Mouse (Mus musculus) MEL (cell line): ENCODE data around the gene Cavin4. TPM values are rescaled to one million over a fixed set of nuclear protein-coding genes. Genes with fewer than 3 reads are reported as not detected.

Source experiments
- DNase-seq: peaks from one replicate; pipeline ENCODE4 v3.0.0; 2011; ENCODE audit warnings: low read depth, low spot score
- H3K27ac ChIP-seq: 2 replicates; pipeline ENCODE4 v1.5.1; 2012; ENCODE audit warnings: low read depth, mild to moderate bottlenecking, control low read depth, low read length, moderate library complexity; ENCODE audit not compliant: control insufficient read depth
- H3K27me3 ChIP-seq, 2 experiments: fragments of 150-350 bp in 1 of 2; sonication (generic) in 1 of 2; 2 replicates each; pipeline ENCODE4 v1.6.1; 2012; ENCODE audit warnings: low read length in 2 of 2, mild to moderate bottlenecking in 2 of 2, improper control_type of control experiment in 1 of 2, moderate library complexity in 1 of 2; ENCODE audit not compliant: insufficient read depth in 2 of 2, control insufficient read depth in 1 of 2
- H3K36me3 ChIP-seq, 2 experiments: 2 replicates each; pipeline ENCODE4 v1.6.1; 2012 to 2014; ENCODE audit warnings: low read length in 2 of 2, improper control_type of control experiment in 1 of 2, inconsistent platforms in 1 of 2, mild to moderate bottlenecking in 1 of 2; ENCODE audit not compliant: insufficient read depth in 2 of 2, control insufficient read depth in 1 of 2
- H3K4me1 ChIP-seq, 2 experiments: fragments of 150-350 bp in 1 of 2; sonication (generic) in 1 of 2; 2 replicates each; pipeline ENCODE4 v1.6.1; 2012; ENCODE audit warnings: low read length in 2 of 2, improper control_type of control experiment in 1 of 2, mild to moderate bottlenecking in 1 of 2; ENCODE audit not compliant: insufficient read depth in 2 of 2, control insufficient read depth in 1 of 2
- H3K4me3 ChIP-seq, 2 experiments: fragments of 150-350 bp in 1 of 2; sonication (generic) in 1 of 2; 2 replicates each; pipeline ENCODE4 v1.5.1; 2012; ENCODE audit warnings: low read depth in 2 of 2, low read length in 2 of 2, mild to moderate bottlenecking in 2 of 2, moderate library complexity in 2 of 2, control low read depth in 1 of 2, improper control_type of control experiment in 1 of 2; ENCODE audit not compliant: control insufficient read depth in 1 of 2, insufficient read depth in 1 of 2
- H3K79me2 ChIP-seq: 2 replicates; pipeline ENCODE4 v1.6.1; 2012; ENCODE audit warnings: mild to moderate bottlenecking, low read length, moderate library complexity; ENCODE audit not compliant: control insufficient read depth, poor library complexity, insufficient read depth
- H3K9ac ChIP-seq: 2 replicates; pipeline ENCODE4 v1.6.1; 2012; ENCODE audit warnings: low read depth, mild to moderate bottlenecking, control low read depth, low read length, moderate library complexity; ENCODE audit not compliant: control insufficient read depth, poor library complexity, severe bottlenecking
- H3K9me3 ChIP-seq: fragments of 150-350 bp; sonication (generic); replicated peaks from 2 replicates; pipeline ENCODE4 v1.6.1; 2012; ENCODE audit warnings: mild to moderate bottlenecking, low read length, improper control_type of control experiment, moderate library complexity; ENCODE audit not compliant: insufficient read depth
- BHLHE40 ChIP-seq: IDR thresholded peaks from 2 replicates; pipeline ENCODE4 v1.6.1; 2012; ENCODE audit warnings: low read depth, mild to moderate bottlenecking, inconsistent platforms, low read length, improper control_type of control experiment, borderline replicate concordance
- CHD1 ChIP-seq: IDR thresholded peaks from 2 replicates; pipeline ENCODE4 v1.6.1; 2012; ENCODE audit warnings: low read depth, mild to moderate bottlenecking, inconsistent platforms, low read length, improper control_type of control experiment
- CTCF ChIP-seq, 3 experiments: IDR thresholded peaks in 2 of 3; conservative IDR thresholded peaks in 1 of 3; 2 replicates each; pipeline ENCODE4 v1.5.1; 2011 to 2012; ENCODE audit warnings: low read length in 3 of 3, low read depth in 2 of 3, mild to moderate bottlenecking in 2 of 3, improper control_type of control experiment in 1 of 3, inconsistent platforms in 1 of 3, mixed read lengths in 1 of 3, moderate library complexity in 1 of 3; ENCODE audit not compliant: control insufficient read depth in 1 of 3, insufficient read depth in 1 of 3, poor library complexity in 1 of 3, severe bottlenecking in 1 of 3
- ELF1 ChIP-seq: IDR thresholded peaks from 2 replicates; pipeline ENCODE4 v1.6.1; 2014; ENCODE audit warnings: low read depth, mild to moderate bottlenecking, inconsistent platforms, low read length, improper control_type of control experiment, moderate library complexity
- EP300 ChIP-seq, 2 experiments: IDR thresholded peaks; 2 replicates each; pipeline ENCODE4 v1.6.1; 2011; ENCODE audit warnings: improper control_type of control experiment in 2 of 2, low read length in 2 of 2, low read depth in 1 of 2, mild to moderate bottlenecking in 1 of 2
- ETS1 ChIP-seq: IDR thresholded peaks from 2 replicates; pipeline ENCODE4 v1.6.1; 2012; ENCODE audit warnings: low read depth, mild to moderate bottlenecking, inconsistent platforms, low read length, improper control_type of control experiment, moderate library complexity
- JUND ChIP-seq: IDR thresholded peaks from 2 replicates; pipeline ENCODE4 v1.6.1; 2011; ENCODE audit warnings: low read depth, mild to moderate bottlenecking, improper control_type of control experiment, low read length
- MXI1 ChIP-seq: IDR thresholded peaks from 2 replicates; pipeline ENCODE4 v1.6.1; 2011; ENCODE audit warnings: mild to moderate bottlenecking, low read depth, low read length, improper control_type of control experiment
- POLR2AphosphoS2 ChIP-seq: IDR thresholded peaks from 2 replicates; pipeline ENCODE4 v1.6.1; 2011; ENCODE audit warnings: low read length, improper control_type of control experiment
- POLR2AphosphoS5 ChIP-seq: IDR thresholded peaks from 2 replicates; pipeline ENCODE4 v1.6.1; 2012; ENCODE audit warnings: low read depth, borderline replicate concordance, mild to moderate bottlenecking, inconsistent platforms, low read length, moderate library complexity, mixed read lengths
- RAD21 ChIP-seq: IDR thresholded peaks from 2 replicates; pipeline ENCODE4 v1.6.1; 2011; ENCODE audit warnings: mild to moderate bottlenecking, low read depth, low read length, improper control_type of control experiment
- SIN3A ChIP-seq: IDR thresholded peaks from 2 replicates; pipeline ENCODE4 v1.6.1; 2012; ENCODE audit warnings: low read length, improper control_type of control experiment, inconsistent platforms
- TAL1 ChIP-seq: IDR thresholded peaks from 2 replicates; pipeline ENCODE4 v1.6.1; 2012; ENCODE audit warnings: mild to moderate bottlenecking, inconsistent platforms, low read length, moderate library complexity, mixed read lengths
- TBP ChIP-seq: IDR thresholded peaks from 2 replicates; pipeline ENCODE4 v1.8.0; 2011; ENCODE audit warnings: low read depth, low read length, improper control_type of control experiment
- TCF12 ChIP-seq: IDR thresholded peaks from 2 replicates; pipeline ENCODE4 v1.6.1; 2014; ENCODE audit warnings: low read depth, mild to moderate bottlenecking, inconsistent platforms, low read length, improper control_type of control experiment, moderate library complexity
- ZMIZ1 ChIP-seq: IDR thresholded peaks from 2 replicates; pipeline ENCODE4 v1.6.1; 2012; ENCODE audit warnings: low read depth, mild to moderate bottlenecking, inconsistent platforms, low read length, improper control_type of control experiment, moderate library complexity
- ZNF384 ChIP-seq: IDR thresholded peaks from 2 replicates; pipeline ENCODE4 v1.6.1; 2012; ENCODE audit warnings: low read depth, mild to moderate bottlenecking, inconsistent platforms, low read length, improper control_type of control experiment
- polyA plus RNA-seq, 2 experiments: library from polyadenylated mRNA; stranded (reverse) in 1 of 2; unstranded in 1 of 2; fragments of >175 nt in 1 of 2; fragments of >200 nt in 1 of 2; gene quantifications; 2 replicates each; pipeline versions ENCODE4 v1.2.1 to v1.2.4; 2012; ENCODE audit warnings: low replicate concordance in 2 of 2, low read depth in 1 of 2; ENCODE audit not compliant: insufficient read length in 2 of 2, insufficient read depth in 1 of 2, missing spikeins in 1 of 2
- total RNA-seq: library from RNA; depleted of rRNA; stranded (reverse); fragments of 300-350 nt; gene quantifications from 2 replicates; pipeline ENCODE4 v1.2.3, GENCODE M21; 2012

The Cavin4 gene
- total and polyA plus RNA-seq, 3 experiments: not detected

GRCm38 (mm10) chr4:48676570-48677185 is 13.4 kb downstream of the Cavin4 start:
- H3K27me3 ChIP-seq: no peaks in the 10 kb centered on the region
- TF ChIP-seq ZNF384 (no peak), CHD1 (no peak), BHLHE40 (no peak), EP300 (IDR thresholded peaks at IDR 0.05; ENCODE audit: low read depth in 1 of 2, low read length in 2 of 2) (no peak), SIN3A (no peak), TAL1 (no peak), TCF12 (no peak), POLR2AphosphoS2 (no peak), TBP (no peak), ELF1 (no peak), RAD21 (no peak)
- no peak overlapping the region for H3K27ac ChIP-seq
- no peak overlapping the region for H3K4me3 ChIP-seq
- H3K36me3 ChIP-seq: peaks cover 0 to 5% of the 10 kb centered on the region in 2 experiments; a peak in 3 of 4 replicates
- H3K9ac ChIP-seq: no peak overlapping the region
- peaks cover 3% of the 10 kb centered on the region; the same call in 1 of the 2 replicates for H3K79me2 ChIP-seq
- no peak for DNase-seq
- no peaks in the 10 kb centered on the region for H3K9me3 ChIP-seq
- H3K4me1 ChIP-seq: peaks cover 0 to 2% of the 10 kb centered on the region in 2 experiments; a peak in 2 of 4 replicates

- Histone ChIP-seq H3K4me3 (no peak overlapping the region), H3K9me3 (no peaks in the 10 kb centered on the region), H3K27ac (no peak overlapping the region), H3K9ac (no peak overlapping the region), H3K27me3 (no peaks in the 10 kb centered on the region), H3K4me1 (peaks cover 0 to 2% of the 10 kb centered on the region in 2 experiments; a peak in 2 of 4 replicates), H3K79me2 (peaks cover 7% of the 10 kb centered on the region), H3K36me3 (peaks cover 0 to 5% of the 10 kb centered on the region in 2 experiments; a peak in 3 of 4 replicates)
- DNase-seq: no peak
- no peak for TF ChIP-seq TBP
- no peak for TF ChIP-seq JUND
- TF ChIP-seq MXI1: no peak
- TF ChIP-seq POLR2AphosphoS5: no peak
These were observed 14.0 kb downstream of the Cavin4 start for GRCm38 (mm10) chr4:48677276-48677675.

- Histone ChIP-seq H3K27ac (no peak overlapping the region), H3K4me1 (peaks cover 0 to 2% of the 10 kb centered on the region in 2 experiments; a peak in 2 of 4 replicates), H3K79me2 (peaks cover 13% of the 10 kb centered on the region), H3K4me3 (no peak overlapping the region), H3K9ac (no peak overlapping the region), H3K36me3 (peaks cover 0 to 5% of the 10 kb centered on the region in 2 experiments; a peak in 3 of 4 replicates), H3K27me3 (no peaks in the 10 kb centered on the region), H3K9me3 (no peaks in the 10 kb centered on the region)
- DNase-seq: no peak
- TF ChIP-seq ZMIZ1 (no peak), BHLHE40 (no peak), CTCF (IDR thresholded peaks at IDR 0.05 in 2 of 3, conservative IDR thresholded peaks at IDR 0.05 in 1 of 3; ENCODE audit: control insufficient read depth in 1 of 3, insufficient read depth in 1 of 3, low read depth in 2 of 3, low read length in 3 of 3, poor library complexity in 1 of 3, severe bottlenecking in 1 of 3) (no peak), MXI1 (no peak), ETS1 (no peak)
These were observed 14.5 kb downstream of the Cavin4 start for GRCm38 (mm10) chr4:48677812-48678211.
